Mouse (Mus musculus) brown adipose tissue, adult 24 weeks (tissue): Measurements from ENCODE around the gene Gcfc2. TPM values are rescaled to one million over a fixed set of nuclear protein-coding genes. Genes with fewer than 3 reads are reported as not detected.

Experiments
- H3K27ac ChIP-seq: fragments of 200-500 bp; replicated peaks from 2 replicates; pipeline ENCODE4 v1.5.1; 2012; ENCODE audit warnings: low read depth, mild to moderate bottlenecking, low read length
- H3K4me1 ChIP-seq: fragments of 200-500 bp; 2 replicates; pipeline ENCODE4 v1.6.1; 2012; ENCODE audit warnings: low read length, mixed read lengths; ENCODE audit not compliant: control insufficient read depth, insufficient read depth, insufficient read length
- H3K4me3 ChIP-seq: fragments of 200-500 bp; 2 replicates; pipeline ENCODE4 v1.5.1; 2012; ENCODE audit warnings: low read depth, mild to moderate bottlenecking, low read length, moderate library complexity; ENCODE audit not compliant: insufficient read depth
- polyA plus RNA-seq: library from polyadenylated mRNA; stranded (reverse); fragments of >200 nt; gene quantifications from 2 replicates; pipeline ENCODE4 v1.2.4, GENCODE M21; 2012; ENCODE audit not compliant: missing spikeins, insufficient read depth, insufficient read length

Gcfc2 gene
- polyA plus RNA-seq, 1 experiment: 0.95 TPM

DNA sequence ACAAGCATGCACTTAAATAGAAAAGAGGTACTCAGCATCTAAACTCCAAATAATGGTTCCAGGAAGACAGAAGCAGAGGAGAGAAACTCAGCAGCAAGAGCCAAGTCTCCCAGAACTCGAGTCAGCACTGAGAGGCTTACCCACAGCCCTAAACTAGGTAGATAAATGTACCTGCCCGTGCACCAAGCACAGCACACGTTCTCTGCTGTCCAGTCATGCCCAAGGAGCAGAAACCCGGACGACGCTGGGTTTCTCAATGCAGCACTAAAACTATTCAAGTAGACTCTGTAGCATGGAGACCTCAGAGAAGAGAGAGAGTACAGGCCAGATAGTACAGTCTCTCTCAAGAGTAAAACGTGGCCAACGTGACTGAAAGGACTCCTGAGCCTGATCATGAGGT is 36.4 kb downstream of the Gcfc2 start:
- H3K27ac ChIP-seq: no peak overlapping the region
- H3K4me1 ChIP-seq: peaks cover 4% of the 10 kb centered on the region; the same call in 1 of the 2 replicates
- no peak overlapping the region for H3K4me3 ChIP-seq

DNA sequence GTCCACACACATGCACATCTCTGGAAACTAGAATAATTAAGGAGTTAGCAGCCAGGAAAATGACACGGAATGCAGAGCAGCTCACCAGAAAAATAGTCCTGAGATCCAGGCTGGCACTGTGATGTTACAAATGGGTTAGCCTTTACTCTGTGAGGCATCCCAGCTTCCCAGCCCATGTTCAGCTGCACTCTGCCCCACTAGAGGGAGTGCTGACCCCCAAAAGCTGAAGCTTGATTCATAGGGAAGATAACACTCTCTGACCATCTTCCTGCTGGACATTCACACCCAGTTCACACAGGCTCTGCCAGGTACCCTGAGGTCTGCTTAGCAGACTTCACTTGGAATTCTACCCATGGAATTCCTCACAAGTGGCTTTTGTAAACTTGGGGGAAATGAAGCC is 36.8 kb downstream of the Gcfc2 start:
- Histone ChIP-seq H3K27ac (no peak overlapping the region), H3K4me3 (no peak overlapping the region), H3K4me1 (peaks cover 7% of the 10 kb centered on the region; the same call in 1 of the 2 replicates)

DNA sequence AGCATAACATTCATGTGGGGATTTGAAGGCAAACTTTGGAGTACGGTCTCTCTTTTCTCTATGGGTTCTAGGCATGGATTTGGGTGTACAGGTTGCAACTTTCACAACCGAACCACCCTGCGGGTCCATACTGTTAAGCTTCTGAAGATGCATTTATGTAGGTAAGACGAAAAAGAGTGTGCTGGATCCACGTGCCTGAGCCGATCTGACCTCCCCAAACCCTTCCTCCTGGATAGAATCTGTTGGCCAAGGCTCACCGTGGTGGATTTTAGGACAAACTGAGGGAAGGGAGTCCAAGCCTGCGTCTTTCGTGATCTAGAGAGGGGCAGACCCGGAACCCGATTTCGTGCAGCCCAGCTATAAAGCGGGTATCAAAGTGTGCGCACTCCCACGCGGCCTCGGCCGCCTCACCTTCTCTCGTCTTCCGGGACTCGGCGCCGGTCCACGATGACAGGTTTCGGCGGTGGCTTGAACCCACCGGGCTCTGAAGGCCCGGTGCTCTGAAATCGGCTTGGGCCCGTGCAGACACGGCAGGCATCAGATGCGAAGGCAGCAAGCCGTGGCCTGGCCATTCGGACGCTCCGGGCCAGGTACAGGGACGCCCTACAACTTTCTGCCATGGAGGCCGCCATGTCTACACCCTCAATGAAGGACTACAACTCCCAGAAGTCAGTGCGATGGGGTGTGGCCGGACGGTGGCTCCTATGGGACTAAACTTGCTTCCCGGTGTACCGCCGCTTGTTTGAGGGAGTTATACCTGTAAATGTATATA is 42.0 kb downstream of the Gcfc2 start, which contains the start of gene Mrpl19:
TSS of gene Mrpl19 (minus strand) at position 663 of the 772 bp plus-strand sequence.
- 0 out of 2 replicates have a peak within 1 kb of the TSS, but pooled peaks have one; percentile 44 for H3K27ac ChIP-seq
- peaks cover 7% of the 10 kb centered on the region; the same call in 1 of the 2 replicates for H3K4me1 ChIP-seq
- peak within 1 kb of the TSS; percentile 85 for H3K4me3 ChIP-seq

DNA sequence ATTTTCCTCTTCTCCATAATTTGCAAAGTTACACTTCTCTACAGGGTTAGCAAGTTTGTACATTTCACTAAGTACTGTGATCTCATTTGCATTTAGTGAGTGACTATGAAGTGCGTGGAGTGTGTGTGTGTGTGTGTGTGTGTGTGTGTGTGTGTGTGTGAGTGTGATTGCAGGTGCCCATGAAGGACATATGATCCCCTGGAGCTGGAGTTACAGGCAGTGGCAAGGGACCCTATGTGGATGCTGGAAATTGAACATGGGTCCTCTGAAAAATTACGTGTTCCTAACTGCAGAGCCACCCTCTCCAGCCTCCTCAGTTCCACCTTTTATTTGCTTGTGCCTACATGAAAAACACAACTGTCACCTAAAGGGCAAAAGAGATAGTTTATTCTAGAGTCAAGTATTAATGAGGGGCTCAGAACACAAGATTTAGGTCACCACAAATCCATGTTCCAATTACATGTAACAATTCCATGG is 42.6 kb downstream of the Gcfc2 start:
- peak overlapping the region; percentile 16; the same call in 1 of the 2 replicates for H3K4me3 ChIP-seq
- H3K27ac ChIP-seq: no peak overlapping the region
- H3K4me1 ChIP-seq: peaks cover 7% of the 10 kb centered on the region; the same call in 1 of the 2 replicates

DNA sequence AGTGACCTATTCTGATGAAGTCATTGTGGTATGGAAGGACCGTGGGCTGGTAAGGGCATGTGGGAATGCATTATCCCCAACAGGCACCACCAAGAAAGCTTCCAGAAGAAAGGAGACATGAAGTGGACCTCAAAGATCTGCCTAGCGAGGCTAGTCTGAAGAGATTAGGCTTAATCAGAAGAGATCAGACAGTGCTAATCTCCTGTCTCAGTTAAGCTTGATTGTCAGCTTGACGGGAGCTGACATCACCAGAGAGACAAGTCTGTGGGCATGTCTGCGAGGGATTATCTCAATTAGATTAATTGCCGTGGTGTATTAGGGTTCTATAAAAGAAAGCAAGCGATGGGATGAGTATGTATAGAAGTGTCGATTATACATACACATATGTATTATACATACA is 47.7 kb downstream of the Gcfc2 start:
- Histone ChIP-seq H3K4me3 (no peak overlapping the region), H3K27ac (no peak overlapping the region), H3K4me1 (no peaks in the 10 kb centered on the region)

DNA sequence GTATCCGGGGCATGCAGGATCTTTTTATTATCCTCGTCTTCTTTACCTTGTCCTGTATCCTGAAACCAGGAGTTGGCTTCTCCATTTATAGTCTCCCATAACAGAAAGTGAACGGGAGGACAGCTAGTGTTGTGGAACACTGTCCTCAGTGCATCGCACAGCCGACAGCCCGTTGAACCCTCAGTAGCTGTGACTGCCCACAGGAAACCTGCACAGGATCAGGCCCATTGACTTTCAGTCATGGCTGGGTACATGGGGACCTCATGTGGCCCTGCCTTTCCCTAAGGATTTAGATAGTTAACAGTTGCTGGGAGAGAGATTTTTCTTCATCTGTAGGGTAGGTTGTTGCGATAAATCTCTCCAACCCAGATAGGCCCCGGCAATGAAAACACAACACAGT is 49.1 kb downstream of the Gcfc2 start:
- H3K4me3 ChIP-seq: no peak overlapping the region
- no peak overlapping the region for H3K27ac ChIP-seq

DNA sequence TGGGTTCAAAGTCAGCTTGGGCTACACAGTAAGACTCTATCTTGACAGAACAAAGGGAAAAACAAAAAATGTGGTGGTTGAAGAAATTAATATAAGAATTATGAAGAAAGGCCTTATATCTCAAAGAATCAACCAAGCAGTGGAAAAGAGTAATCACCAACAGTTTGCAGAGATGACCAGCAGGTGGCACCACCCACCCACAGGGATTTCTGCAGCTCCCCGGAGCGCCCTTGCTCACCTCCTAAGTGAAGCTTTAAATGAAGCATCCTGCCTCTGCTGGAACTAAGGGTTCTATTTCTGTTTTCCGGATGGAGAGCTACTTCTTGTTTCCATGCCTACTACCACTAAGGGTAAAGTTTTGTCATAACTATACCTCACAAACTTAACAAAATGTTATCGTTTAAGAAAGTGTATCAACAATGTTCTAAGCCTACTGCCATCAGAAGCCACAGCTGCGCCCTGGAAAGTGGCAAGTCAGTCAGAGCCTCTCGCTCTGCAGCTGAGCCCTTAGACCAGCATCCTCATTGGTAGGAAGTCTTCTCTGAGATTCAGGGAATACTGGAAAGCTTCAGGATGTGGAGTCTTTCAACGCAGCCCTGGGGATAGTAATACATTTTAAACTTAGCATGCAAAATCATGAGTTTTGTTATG is 52.6 kb downstream of the Gcfc2 start:
- no peaks in the 10 kb centered on the region for H3K4me1 ChIP-seq
- no peak overlapping the region for H3K4me3 ChIP-seq
- no peak overlapping the region for H3K27ac ChIP-seq

More for the DNA sequence above, 49.1 kb downstream of the Gcfc2 start:
- no peaks in the 10 kb centered on the region for H3K4me1 ChIP-seq

DNA sequence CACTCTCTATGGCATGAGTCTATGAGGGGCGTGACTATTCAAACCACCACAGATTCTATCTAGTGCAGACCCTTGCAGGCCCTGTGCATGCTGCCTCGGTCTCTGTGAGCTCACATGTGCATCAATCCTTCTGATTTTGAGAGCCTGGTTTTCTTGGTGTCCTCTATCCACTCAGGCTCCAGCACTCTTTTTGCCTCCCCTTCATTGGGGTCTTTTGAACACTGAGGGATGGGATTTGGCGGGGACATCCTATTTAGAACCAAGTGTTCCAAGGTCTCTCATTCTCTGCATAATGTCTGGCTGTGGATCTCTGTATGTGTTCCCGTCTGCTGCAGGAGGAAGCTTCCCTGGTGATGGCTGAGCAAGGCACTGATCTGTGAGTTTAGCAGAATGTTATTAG is 55.8 kb downstream of the Gcfc2 start:
- H3K4me3 ChIP-seq: no peak overlapping the region
- no peak overlapping the region for H3K27ac ChIP-seq
- H3K4me1 ChIP-seq: no peaks in the 10 kb centered on the region

DNA sequence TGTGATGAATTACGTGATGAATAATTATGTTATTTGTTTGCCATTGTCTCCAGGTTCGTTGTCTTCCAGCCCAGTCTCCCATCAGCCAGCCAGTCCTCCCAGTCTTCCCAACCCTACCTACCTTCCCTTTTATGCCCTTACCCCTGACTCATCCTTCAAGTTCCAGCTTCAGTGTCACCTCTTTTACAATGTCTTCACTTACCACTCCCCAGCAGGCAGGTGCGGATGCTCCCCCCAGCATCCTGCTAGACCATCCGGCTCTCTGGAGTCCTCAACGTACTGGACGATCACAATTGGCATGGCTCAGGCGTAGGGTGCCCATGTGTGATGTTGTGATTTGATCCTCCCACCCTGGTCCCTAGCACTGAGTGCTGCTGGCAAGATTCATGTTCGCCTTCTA is 62.7 kb downstream of the Gcfc2 start:
- H3K27ac ChIP-seq: no peak overlapping the region
- no peaks in the 10 kb centered on the region for H3K4me1 ChIP-seq
- H3K4me3 ChIP-seq: no peak overlapping the region

DNA sequence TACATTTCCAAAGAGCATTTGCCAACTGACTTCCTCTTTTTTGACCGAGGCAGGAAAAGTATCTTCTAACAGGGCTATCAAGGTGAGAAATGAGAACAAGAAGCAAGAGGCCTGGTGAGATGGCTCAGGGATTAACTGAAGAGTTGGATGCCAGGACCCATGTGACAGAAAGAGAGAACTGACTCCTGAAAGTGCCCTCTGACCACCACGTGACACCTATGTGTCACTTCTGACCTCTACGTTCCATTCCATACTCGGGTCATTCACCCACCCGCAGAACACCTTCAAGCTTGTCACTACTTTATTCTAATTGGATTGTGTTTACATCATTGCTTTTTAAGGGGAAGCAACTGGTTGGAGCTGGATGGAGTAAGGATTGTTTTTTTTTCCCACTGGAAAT is 63.1 kb downstream of the Gcfc2 start:
- Histone ChIP-seq H3K4me3 (no peak overlapping the region), H3K27ac (no peak overlapping the region), H3K4me1 (no peaks in the 10 kb centered on the region)

DNA sequence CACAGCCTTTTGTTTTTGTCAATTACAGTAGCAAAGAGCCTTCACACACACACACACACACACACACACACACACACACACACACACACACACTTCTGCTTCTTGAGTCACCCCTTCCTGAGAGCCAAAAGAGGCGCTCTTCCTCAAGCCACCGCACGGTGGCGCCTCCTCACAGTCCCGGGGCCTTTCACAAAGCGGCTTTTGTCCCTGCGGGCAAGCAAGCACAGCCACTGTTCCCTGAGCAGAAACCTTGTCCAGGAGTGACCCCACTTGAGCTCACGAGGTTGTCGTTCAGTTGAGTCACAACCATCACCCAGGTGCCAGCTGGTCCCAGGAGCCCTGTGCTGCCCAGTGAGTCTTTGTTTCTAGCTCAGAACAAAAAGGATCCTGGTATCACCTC is 63.5 kb downstream of the Gcfc2 start:
- Histone ChIP-seq H3K27ac (no peak overlapping the region), H3K4me3 (no peak overlapping the region), H3K4me1 (no peaks in the 10 kb centered on the region)

DNA sequence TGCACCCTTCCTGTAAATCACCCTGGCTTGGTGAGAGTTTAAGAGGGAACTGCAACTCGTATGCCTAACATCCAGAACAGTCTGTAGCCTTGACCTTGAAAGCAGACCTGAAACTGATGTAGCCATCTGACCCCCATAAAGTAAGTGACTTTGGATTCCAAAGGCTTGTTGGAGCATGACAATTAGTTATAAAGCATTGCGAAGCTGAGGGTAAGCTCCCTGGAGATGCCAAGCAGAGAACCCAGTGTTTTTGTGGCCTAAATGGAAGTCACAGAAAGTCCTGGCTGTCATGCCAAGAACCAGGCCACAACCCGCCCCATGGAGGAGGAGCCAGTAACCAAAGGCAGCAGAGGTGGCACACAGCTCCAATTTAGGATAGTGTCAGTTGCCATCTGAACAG is 64.1 kb downstream of the Gcfc2 start:
- no peak overlapping the region for H3K27ac ChIP-seq
- H3K4me1 ChIP-seq: no peaks in the 10 kb centered on the region
- no peak overlapping the region for H3K4me3 ChIP-seq

DNA sequence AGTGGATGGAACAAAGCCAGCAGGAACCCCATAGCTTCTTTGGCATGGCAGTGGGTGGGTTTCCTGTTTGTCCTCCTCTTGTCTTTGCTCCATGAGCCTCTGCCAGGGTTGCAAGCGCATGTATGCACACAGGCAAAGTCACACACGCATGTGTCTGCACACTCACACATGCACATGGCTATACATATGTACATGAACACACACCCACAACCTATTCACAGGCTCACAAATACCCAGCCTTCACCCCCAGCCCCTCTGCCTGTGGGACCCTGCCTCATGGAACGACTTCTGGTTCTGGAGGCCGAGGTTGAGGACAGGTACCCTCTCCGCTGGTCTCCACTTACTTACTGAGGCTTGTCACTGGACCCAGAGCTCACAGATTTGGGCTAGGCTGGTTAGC is 64.9 kb downstream of the Gcfc2 start:
- no peaks in the 10 kb centered on the region for H3K4me1 ChIP-seq
- H3K4me3 ChIP-seq: no peak overlapping the region
- no peak overlapping the region for H3K27ac ChIP-seq

DNA sequence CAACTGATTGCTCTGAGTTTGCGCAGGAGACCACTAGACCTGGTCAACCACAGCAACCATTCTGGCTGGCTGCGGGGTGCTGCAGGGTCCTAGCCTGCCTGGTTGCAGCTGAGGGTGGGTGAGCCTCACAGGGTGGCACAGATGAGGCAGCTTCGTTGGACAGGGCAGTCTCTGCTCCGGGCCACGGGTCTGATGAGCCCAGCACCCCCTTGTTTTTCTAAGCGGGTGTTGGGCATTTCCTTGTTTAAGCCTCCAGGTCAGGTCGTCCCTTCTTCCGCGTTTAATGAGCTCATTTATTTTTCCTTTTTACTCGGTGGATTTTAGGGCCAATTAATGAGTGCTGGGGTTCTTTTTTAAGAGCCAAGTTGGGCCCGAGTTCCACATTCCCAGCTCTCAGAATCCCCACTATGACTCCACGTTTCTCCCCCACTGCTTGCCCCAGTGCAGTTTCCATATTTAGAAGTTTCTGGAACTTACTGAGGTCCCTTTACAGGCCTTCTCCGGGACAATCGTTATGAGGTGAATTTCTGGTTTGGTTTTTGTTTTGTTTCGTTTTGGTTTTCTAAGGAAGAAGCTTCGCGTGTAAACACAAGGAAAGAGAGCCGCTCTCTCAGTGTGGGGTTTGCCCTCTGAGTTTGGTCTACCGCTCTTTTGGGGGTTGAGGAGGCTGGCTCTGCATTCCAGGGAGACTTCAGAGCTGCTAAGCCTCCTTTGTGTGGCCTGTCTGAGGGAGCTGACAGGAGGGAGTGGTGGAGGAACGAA is 66.8 kb downstream of the Gcfc2 start:
- Histone ChIP-seq H3K4me3 (no peak overlapping the region), H3K27ac (no peak overlapping the region), H3K4me1 (no peaks in the 10 kb centered on the region)
